Mouse (Mus musculus) myocyte (in vitro differentiated cells): Measurements from ENCODE around the gene Aebp2. TPM values are rescaled to one million over a fixed set of nuclear protein-coding genes. Genes with fewer than 3 reads are reported as not detected.

Experiments
- H3K27me3 ChIP-seq: one replicate; pipeline ENCODE4 v1.6.1; 2011; ENCODE audit not compliant: control insufficient read depth, insufficient read depth, insufficient read length
- H3K36me3 ChIP-seq: one replicate; pipeline ENCODE4 v1.6.1; 2011; ENCODE audit not compliant: control insufficient read depth, insufficient read depth
- H3K4me2 ChIP-seq: one replicate; pipeline ENCODE4 v1.6.1; 2011; ENCODE audit warnings: low read depth, control low read depth
- H3K4me3 ChIP-seq: one replicate; pipeline ENCODE4 v1.5.1; 2011; ENCODE audit warnings: mild to moderate bottlenecking, control low read depth, moderate library complexity
- H3K79me2 ChIP-seq: one replicate; pipeline ENCODE4 v1.6.1; 2011; ENCODE audit not compliant: control insufficient read depth, insufficient read depth
- H3ac ChIP-seq: one replicate; pipeline ENCODE4 v1.6.1; 2011; ENCODE audit not compliant: control insufficient read depth, insufficient read length
- CEBPB ChIP-seq: IDR thresholded peaks from 2 replicates; pipeline ENCODE4 v1.6.1; 2011; ENCODE audit warnings: mild to moderate bottlenecking, moderate library complexity; ENCODE audit not compliant: poor library complexity, insufficient read depth, severe bottlenecking
- E2F4 ChIP-seq: IDR thresholded peaks from one replicate; pipeline ENCODE4 v1.6.1; 2011; ENCODE audit warnings: mild to moderate bottlenecking, control low read depth, moderate library complexity; ENCODE audit not compliant: insufficient read depth
- MAX ChIP-seq: IDR thresholded peaks from one replicate; pipeline ENCODE4 v1.6.1; 2011; ENCODE audit warnings: low read depth, mild to moderate bottlenecking, control low read depth
- MYOD1 ChIP-seq, 3 experiments: IDR thresholded peaks; one replicate each; pipeline ENCODE4 v1.6.1; 2011; ENCODE audit warnings: control low read depth in 2 of 3, low read depth in 2 of 3, mild to moderate bottlenecking in 2 of 3, moderate library complexity in 1 of 3; ENCODE audit not compliant: insufficient read length in 2 of 3, control insufficient read depth in 1 of 3
- MYOG ChIP-seq, 3 experiments: IDR thresholded peaks; one replicate each; pipeline ENCODE4 v1.6.1; 2011; ENCODE audit warnings: control low read depth in 2 of 3, low read depth in 2 of 3, mild to moderate bottlenecking in 2 of 3; ENCODE audit not compliant: insufficient read length in 2 of 3, control insufficient read depth in 1 of 3, insufficient read depth in 1 of 3
- POLR2A ChIP-seq: IDR thresholded peaks from one replicate; pipeline ENCODE4 v1.6.1; 2011; ENCODE audit warnings: low read depth, mild to moderate bottlenecking, control low read depth, moderate library complexity; ENCODE audit not compliant: insufficient read length
- POLR2AphosphoS2 ChIP-seq: IDR thresholded peaks from one replicate; pipeline ENCODE4 v1.6.1; 2011; ENCODE audit warnings: low read depth, control low read depth; ENCODE audit not compliant: insufficient read length
- REST ChIP-seq: IDR thresholded peaks from one replicate; pipeline ENCODE4 v1.6.1; 2011; ENCODE audit warnings: mild to moderate bottlenecking, control low read depth, moderate library complexity; ENCODE audit not compliant: insufficient read depth, insufficient read length
- SRF ChIP-seq: IDR thresholded peaks from one replicate; pipeline ENCODE4 v1.6.1; 2011; ENCODE audit warnings: low read depth; ENCODE audit not compliant: control insufficient read depth, insufficient read length
- TCF12 ChIP-seq: IDR thresholded peaks from one replicate; pipeline ENCODE4 v1.6.1; 2011; ENCODE audit warnings: mild to moderate bottlenecking, control low read depth; ENCODE audit not compliant: poor library complexity, insufficient read depth, severe bottlenecking
- TCF3 ChIP-seq: IDR thresholded peaks from one replicate; pipeline ENCODE4 v1.6.1; 2011; ENCODE audit warnings: low read depth, control low read depth; ENCODE audit not compliant: insufficient read length
- USF1 ChIP-seq: IDR thresholded peaks from one replicate; pipeline ENCODE4 v1.6.1; 2011; ENCODE audit warnings: low read depth, mild to moderate bottlenecking, control low read depth, moderate library complexity
- polyA plus RNA-seq: library from polyadenylated mRNA; unstranded; fragments of >200 nt; fragmentation: generic; extraction: Trizol; gene quantifications from one replicate; pipeline ENCODE4 v1.2.1, GENCODE M21; 2012; ENCODE audit warnings: missing spikeins

Gene Aebp2
- polyA plus RNA-seq, 1 experiment, result 18.7 TPM

GRCm38 (mm10) chr6:140714905-140715365 is 92.5 kb downstream of the Aebp2 start:
- TF ChIP-seq CEBPB, result no peak
- no peak for TF ChIP-seq TCF12
- no peak for TF ChIP-seq USF1
- H3K79me2 ChIP-seq, result no peaks in the 10 kb centered on the region
- no peak overlapping the region for H3K4me3 ChIP-seq
- H3K4me2 ChIP-seq, result peak overlapping the region; percentile 24
- H3K36me3 ChIP-seq, result no peaks in the 10 kb centered on the region
- H3K27me3 ChIP-seq, result no peaks in the 10 kb centered on the region
- H3ac ChIP-seq, result no peak overlapping the region

GRCm38 (mm10) chr6:140722058-140722457 is 99.6 kb downstream of the Aebp2 start:
- Histone ChIP-seq H3K4me3 (no peak overlapping the region), H3K79me2 (no peaks in the 10 kb centered on the region)
- TF ChIP-seq USF1 (no peak), MAX (no peak), CEBPB (no peak), POLR2A (no peak), REST (no peak), TCF12 (no peak), MYOD1 (IDR thresholded peaks at IDR 0.05; ENCODE audit: control insufficient read depth in 1 of 3, insufficient read length in 2 of 3, low read depth in 2 of 3) (no peak), TCF3 (no peak), MYOG (IDR thresholded peaks at IDR 0.05; ENCODE audit: control insufficient read depth in 1 of 3, insufficient read depth in 1 of 3, insufficient read length in 2 of 3, low read depth in 2 of 3) (no peak), E2F4 (no peak), SRF (no peak), POLR2AphosphoS2 (no peak)

More at GRCm38 (mm10) chr6:140722058-140722457, 99.6 kb downstream of the Aebp2 start:
- Histone ChIP-seq H3K27me3 (no peaks in the 10 kb centered on the region), H3K4me2 (no peak overlapping the region), H3K36me3 (no peaks in the 10 kb centered on the region), H3ac (no peak overlapping the region)

Other genes starting within 250 kb of the Aebp2 start
- gene Plekha5, start 198.6 kb upstream of the Aebp2 start, polyA plus RNA-seq, result 12.2 TPM
- gene Gm11077, start 106.6 kb downstream of the Aebp2 start, polyA plus RNA-seq, result not detected